Mouse (Mus musculus): ENCODE data around the gene Slc27a2. TPM values are rescaled to one million over a fixed set of nuclear protein-coding genes. Genes with fewer than 3 reads are reported as not detected.

The Slc27a2 gene
- total and polyA plus RNA-seq, 3 experiments = not detected

GRCm38 (mm10) chr2:126584621-126585369 is 32.6 kb downstream of the Slc27a2 start:
- H3K27me3 ChIP-seq (ENCODE audit: control insufficient read depth in 1 of 2, insufficient read depth in 2 of 2, low read length in 2 of 2) = no peaks in the 10 kb centered on the region
- no peaks in the 10 kb centered on the region for H3K9me3 ChIP-seq (replicated peaks; ENCODE audit: insufficient read depth, low read length)
- H3K4me3 ChIP-seq (ENCODE audit: control insufficient read depth in 1 of 2, insufficient read depth in 1 of 2, low read depth in 2 of 2, low read length in 2 of 2) = no peak overlapping the region
- TF ChIP-seq MYB (IDR thresholded peaks at IDR 0.05; ENCODE audit: low read depth, low read length) (no peak), ZMIZ1 (IDR thresholded peaks at IDR 0.05; ENCODE audit: low read depth, low read length) (no peak), POLR2A (IDR thresholded peaks at IDR 0.05; ENCODE audit: control insufficient read depth in 1 of 2, insufficient read depth in 1 of 2, low read depth in 1 of 2, low read length in 2 of 2, poor library complexity in 1 of 2) (no peak)
- DNase-seq (ENCODE audit: low read depth, low spot score) = no peak
- no peaks in the 10 kb centered on the region for H3K4me1 ChIP-seq (ENCODE audit: control insufficient read depth in 1 of 2, insufficient read depth in 2 of 2, low read length in 2 of 2)
- no peaks in the 10 kb centered on the region for H3K79me2 ChIP-seq (ENCODE audit: control insufficient read depth, insufficient read depth, low read length, poor library complexity)
- no peak overlapping the region for H3K27ac ChIP-seq (ENCODE audit: control insufficient read depth, low read depth, low read length)
- no peak overlapping the region for H3K9ac ChIP-seq (ENCODE audit: control insufficient read depth, low read depth, low read length, poor library complexity, severe bottlenecking)
- 0 out of 4 replicates have a peak, but pooled peaks cover 0 to 2% of the 10 kb centered on the region in 2 experiments for H3K36me3 ChIP-seq (ENCODE audit: control insufficient read depth in 1 of 2, insufficient read depth in 2 of 2, low read length in 2 of 2)

GRCm38 (mm10) chr2:126587468-126587867 is 35.3 kb downstream of the Slc27a2 start:
- Histone ChIP-seq H3K79me2 (ENCODE audit: control insufficient read depth, insufficient read depth, low read length, poor library complexity) (no peaks in the 10 kb centered on the region), H3K36me3 (ENCODE audit: control insufficient read depth in 1 of 2, insufficient read depth in 2 of 2, low read length in 2 of 2) (0 out of 4 replicates have a peak, but pooled peaks cover 0 to 2% of the 10 kb centered on the region in 2 experiments), H3K4me1 (ENCODE audit: control insufficient read depth in 1 of 2, insufficient read depth in 2 of 2, low read length in 2 of 2) (no peaks in the 10 kb centered on the region), H3K27me3 (ENCODE audit: control insufficient read depth in 1 of 2, insufficient read depth in 2 of 2, low read length in 2 of 2) (no peaks in the 10 kb centered on the region), H3K27ac (ENCODE audit: control insufficient read depth, low read depth, low read length) (no peak overlapping the region), H3K9ac (ENCODE audit: control insufficient read depth, low read depth, low read length, poor library complexity, severe bottlenecking) (no peak overlapping the region), H3K9me3 (replicated peaks; ENCODE audit: insufficient read depth, low read length) (no peaks in the 10 kb centered on the region), H3K4me3 (ENCODE audit: control insufficient read depth in 1 of 2, insufficient read depth in 1 of 2, low read depth in 2 of 2, low read length in 2 of 2) (no peak overlapping the region)
- TF ChIP-seq ZMIZ1 (IDR thresholded peaks at IDR 0.05; ENCODE audit: low read depth, low read length) (no peak), MAFK (IDR thresholded peaks at IDR 0.05; ENCODE audit: borderline replicate concordance, low read depth, low read length) (no peak), UBTF (IDR thresholded peaks at IDR 0.05; ENCODE audit: borderline replicate concordance, insufficient read depth, low read depth, low read length) (no peak), JUND (IDR thresholded peaks at IDR 0.05; ENCODE audit: low read depth, low read length) (no peak), NELFE (IDR thresholded peaks at IDR 0.05; ENCODE audit: low read depth, low read length) (no peak), TAL1 (IDR thresholded peaks at IDR 0.05; ENCODE audit: low read length) (no peak), POLR2AphosphoS5 (IDR thresholded peaks at IDR 0.05; ENCODE audit: borderline replicate concordance, low read depth, low read length) (no peak), CTCF (IDR thresholded peaks at IDR 0.05 in 2 of 3, conservative IDR thresholded peaks at IDR 0.05 in 1 of 3; ENCODE audit: control insufficient read depth in 1 of 3, insufficient read depth in 1 of 3, low read depth in 2 of 3, low read length in 3 of 3, poor library complexity in 1 of 3, severe bottlenecking in 1 of 3) (no peak), HCFC1 (IDR thresholded peaks at IDR 0.05; ENCODE audit: low read depth, low read length) (no peak)
- no peak for DNase-seq (ENCODE audit: low read depth, low spot score)

GRCm38 (mm10) chr2:126591304-126591703 is 39.1 kb downstream of the Slc27a2 start:
- no peaks in the 10 kb centered on the region for H3K27me3 ChIP-seq (ENCODE audit: control insufficient read depth in 1 of 2, insufficient read depth in 2 of 2, low read length in 2 of 2)
- no peak overlapping the region for H3K27ac ChIP-seq (ENCODE audit: control insufficient read depth, low read depth, low read length)
- TF ChIP-seq MAFK (IDR thresholded peaks at IDR 0.05; ENCODE audit: borderline replicate concordance, low read depth, low read length) (peak; percentile 97), JUND (IDR thresholded peaks at IDR 0.05; ENCODE audit: low read depth, low read length) (no peak)
- no peaks in the 10 kb centered on the region for H3K9me3 ChIP-seq (replicated peaks; ENCODE audit: insufficient read depth, low read length)
- no peak overlapping the region for H3K4me3 ChIP-seq (ENCODE audit: control insufficient read depth in 1 of 2, insufficient read depth in 1 of 2, low read depth in 2 of 2, low read length in 2 of 2)
- no peaks in the 10 kb centered on the region for H3K79me2 ChIP-seq (ENCODE audit: control insufficient read depth, insufficient read depth, low read length, poor library complexity)
- H3K9ac ChIP-seq (ENCODE audit: control insufficient read depth, low read depth, low read length, poor library complexity, severe bottlenecking) = no peak overlapping the region
- no peaks in the 10 kb centered on the region for H3K4me1 ChIP-seq (ENCODE audit: control insufficient read depth in 1 of 2, insufficient read depth in 2 of 2, low read length in 2 of 2)
- DNase-seq (ENCODE audit: low read depth, low spot score) = no peak
- 0 out of 4 replicates have a peak, but pooled peaks cover 0 to 2% of the 10 kb centered on the region in 2 experiments for H3K36me3 ChIP-seq (ENCODE audit: control insufficient read depth in 1 of 2, insufficient read depth in 2 of 2, low read length in 2 of 2)
